Mouse (Mus musculus): ENCODE measurements around the gene Scgb2b21. TPM values are rescaled to one million over a fixed set of nuclear protein-coding genes. Genes with fewer than 3 reads are reported as not detected.

Scgb2b21 gene
- polyA plus RNA-seq (2014; fragmentation: Illumina TruSeq; extraction: RNeasy Lipid Tissue Mini Kit (QIAGEN cat#74804); ENCODE audit: low read depth, low replicate concordance) = not detected

GRCm38 (mm10) chr7:33520358-33520757 is at the start of gene Scgb2b21:
Gene Scgb2b21, minus strand, starts transcription at chr7:33520458.

Other genes starting within 250 kb of the Scgb2b21 start
- not detected for gene Scgb2b19, start 240.1 kb downstream of the Scgb2b21 start, polyA plus RNA-seq (2014; fragmentation: Illumina TruSeq; extraction: RNeasy Lipid Tissue Mini Kit (QIAGEN cat#74804); ENCODE audit: low read depth, low replicate concordance)
- gene Scgb1b19, start 233.2 kb downstream of the Scgb2b21 start, polyA plus RNA-seq (2014; fragmentation: Illumina TruSeq; extraction: RNeasy Lipid Tissue Mini Kit (QIAGEN cat#74804); ENCODE audit: low read depth, low replicate concordance) = not detected
- not detected for gene Scgb2b20, start 154.1 kb downstream of the Scgb2b21 start, polyA plus RNA-seq (2014; fragmentation: Illumina TruSeq; extraction: RNeasy Lipid Tissue Mini Kit (QIAGEN cat#74804); ENCODE audit: low read depth, low replicate concordance)
- gene Scgb1b20, start 147.2 kb downstream of the Scgb2b21 start, polyA plus RNA-seq (2014; fragmentation: Illumina TruSeq; extraction: RNeasy Lipid Tissue Mini Kit (QIAGEN cat#74804); ENCODE audit: low read depth, low replicate concordance) = not detected
- gene Scgb2b24, start 218.9 kb upstream of the Scgb2b21 start, polyA plus RNA-seq (2014; fragmentation: Illumina TruSeq; extraction: RNeasy Lipid Tissue Mini Kit (QIAGEN cat#74804); ENCODE audit: low read depth, low replicate concordance) = not detected
- not detected for gene Scgb1b24, start 223.3 kb upstream of the Scgb2b21 start, polyA plus RNA-seq (2014; fragmentation: Illumina TruSeq; extraction: RNeasy Lipid Tissue Mini Kit (QIAGEN cat#74804); ENCODE audit: low read depth, low replicate concordance)